Mouse (Mus musculus): ENCODE data around the gene Atg7.

DNA sequence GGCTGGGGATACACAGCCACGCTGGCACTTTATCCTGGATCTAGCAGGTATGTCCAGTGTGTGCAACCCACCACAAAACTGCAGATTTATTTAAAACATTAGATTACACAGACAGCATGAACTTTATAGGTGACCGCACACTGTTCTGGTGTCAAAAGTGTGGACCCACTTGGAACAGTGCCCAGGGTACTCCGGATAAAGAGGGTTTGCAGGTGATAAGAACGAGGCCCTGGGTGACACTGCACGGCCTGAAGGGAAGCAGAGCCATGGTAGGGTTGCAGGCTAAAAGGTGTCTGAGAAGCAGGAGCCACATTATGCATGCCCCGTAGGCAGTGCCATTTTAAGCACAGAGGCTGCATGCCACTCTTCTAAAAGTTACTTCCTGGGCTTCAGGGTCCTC lies 4.1 kb downstream of the Atg7 start:
- TF ChIP-seq POLR2A (IDR thresholded peaks at IDR 0.05; ENCODE audit: extremely low read depth, insufficient read depth, low read length) (no peak), CTCF (IDR thresholded peaks at IDR 0.05; ENCODE audit: low read depth, low read length) (no peak)
